Mouse (Mus musculus): Measurements from ENCODE around the gene Fbxo21.

DNA sequence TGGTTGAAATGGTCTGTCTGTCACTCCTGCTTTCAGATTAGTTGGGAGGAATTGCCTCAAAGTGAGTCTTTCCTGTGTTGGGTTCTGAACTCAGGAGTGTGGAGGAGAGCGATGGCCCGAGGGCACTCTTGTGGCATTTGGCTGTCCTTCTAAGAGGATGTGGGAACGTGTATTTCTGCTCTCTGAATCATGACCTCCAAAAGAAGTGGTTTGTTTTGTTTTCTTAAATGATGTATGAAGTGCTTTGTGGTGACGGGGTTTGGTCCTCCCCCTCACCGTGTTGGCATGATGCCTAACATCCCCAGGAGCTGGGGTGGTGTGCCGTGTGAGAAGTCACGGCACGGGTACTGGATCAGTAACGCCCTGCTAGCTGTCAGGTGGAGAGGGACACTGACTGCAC, 11.8 kb downstream of the Fbxo21 start:
- TF ChIP-seq POLR2A (IDR thresholded peaks at IDR 0.05; ENCODE audit: control insufficient read depth, low read depth, low read length), result no peak
- TF ChIP-seq CTCF (IDR thresholded peaks at IDR 0.05; ENCODE audit: control insufficient read depth, insufficient read depth, insufficient replicate concordance, low read depth, low read length), result no peak
